ENCODE assay signal across 11 mouse cellular contexts in the genomic region with DNA sequence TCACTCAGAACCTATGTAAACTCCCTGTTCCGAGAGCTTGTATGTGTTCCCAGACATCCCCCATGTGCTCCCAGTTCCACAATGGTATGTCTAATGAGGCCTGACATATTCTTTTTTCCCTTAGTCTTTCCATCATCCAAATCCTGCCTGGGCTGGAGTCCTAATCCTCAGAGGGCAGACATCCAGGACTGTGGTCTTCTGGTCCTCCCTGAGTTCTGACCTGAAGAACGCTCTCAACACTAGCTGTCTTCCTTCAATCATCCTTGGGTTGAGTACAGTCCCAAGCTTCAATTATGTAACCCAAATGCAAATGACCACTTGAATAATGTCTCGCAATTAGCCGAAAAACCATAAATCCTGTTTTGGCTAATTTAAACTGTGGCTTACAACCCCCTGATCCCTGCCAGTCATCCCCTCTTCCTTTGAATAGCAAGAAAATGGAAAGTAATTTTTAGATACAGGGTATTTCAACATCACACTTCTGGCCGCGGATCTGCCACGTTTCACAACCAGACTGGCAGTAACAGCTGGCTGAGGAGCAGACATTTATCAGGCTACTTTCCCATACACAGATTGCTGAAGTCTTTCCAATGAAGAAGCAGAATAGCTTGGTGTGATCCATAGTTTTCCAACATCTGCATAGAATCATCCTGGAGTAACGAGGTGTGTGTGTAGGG.
DNase-seq lines count a peak whose midpoint lies in the region; ATAC-seq lines count a peak whose summit lies in the region.
"Had no signal": no experiment of that assay in that cellular context is flagged by ENCODE, and none has a peak within 500 bp of the region (broad histone marks: within the 10 kb centered on the region; RNA-seq: fewer than 3 reads in every experiment).

No protein-coding gene starts in this region.

- DNase-seq in adrenal gland, adult 2 months: peak; percentile 45
- DNase-seq in adrenal gland, adult 18-20 months (ENCODE audit: low spot score in 2 of 2): no peak
- DNase-seq in heart, adult 9 months (ENCODE audit: low spot score in 2 of 2): peak; percentile 17 to 54
- no peak for DNase-seq in heart, postnatal 10 days
- DNase-seq in adrenal gland, postnatal 25 days: peak; percentile 23
- peak; percentile 49 for DNase-seq in lung, postnatal 10 days
- DNase-seq in liver: no peak
- DNase-seq: cerebellum, adult 9-11 months; kidney, adult 11 months; kidney, postnatal 25 days had no signal

- no peak for ATAC-seq in activated CD4-positive, CD25-positive, alpha-beta regulatory T cell, adult 4 months

- intact Hi-C loops in heart, postnatal 10 days (cut with DNase I): no loop called here

Comparison
In these comparisons a context has a peak if more than half of its experiments do, and no peak if none do; other contexts are left out.
1. DNase-seq: peak in adrenal gland, adult 2 months (single experiment), heart, adult 9 months (2 of 2), adrenal gland, postnatal 25 days (single experiment) and lung, postnatal 10 days (single experiment); none in adrenal gland, adult 18-20 months (0 of 2), heart, postnatal 10 days (0 of 2) and liver (single experiment).